Mouse (Mus musculus): ENCODE results near the gene Pidd1. TPM values are rescaled to one million over a fixed set of nuclear protein-coding genes. Genes with fewer than 3 reads are reported as not detected.

Pidd1 gene
- 3.9 and 4.5 TPM in 2 replicates for polyA plus RNA-seq (2015; fragmentation: Nextera tagmentation; extraction: Ambion mirVana)

DNA sequence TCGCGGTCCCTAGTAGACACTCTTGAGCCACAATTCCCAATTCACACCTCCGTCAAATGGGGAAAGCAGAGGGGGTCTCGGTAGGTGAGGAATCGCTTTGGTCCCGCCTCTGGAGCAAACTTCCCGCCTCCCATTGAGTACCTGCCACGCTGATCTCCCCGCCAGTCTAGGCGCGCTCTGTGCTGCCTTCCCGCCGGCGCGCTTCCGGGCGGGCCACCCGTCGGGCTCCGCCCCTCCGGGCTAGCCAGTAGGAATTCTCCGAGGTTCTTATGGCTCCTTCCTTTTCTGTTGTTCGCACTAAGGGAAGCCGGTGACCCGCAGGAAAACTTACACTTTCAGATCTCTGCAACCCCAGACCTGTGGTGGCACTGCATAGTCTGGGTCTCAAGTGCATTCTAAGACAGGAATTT, at the start of gene Pidd1:
Gene Pidd1, minus strand, starts transcription at position 198 of the 410 bp plus-strand sequence.
- Histone ChIP-seq H3K9me3 (no peaks in the 10 kb centered on the region), H3K4me2 (peak within 1 kb of the TSS; percentile 75), H3K27me3 (no peaks in the 10 kb centered on the region), H3K36me3 (peaks cover 5% of the 10 kb centered on the region; the same call in 1 of the 2 replicates), H3K4me3 (peak within 1 kb of the TSS; percentile 36), H3K27ac (replicated peaks) (no peak within 1 kb of the TSS; the same call in 1 of the 2 replicates), H3K4me1 (replicated peaks) (peaks cover 32% of the 10 kb centered on the region), H3K9ac (peak within 1 kb of the TSS; percentile 39; the same call in 1 of the 2 replicates)
- ATAC-seq (ENCODE audit: low FRiP score, low read depth), result no peak
- WGBS, result 0% methylated on average over 25 of the region's 25 CpGs

GRCm38 (mm10) chr7:141492738-141493137, 48.9 kb upstream of the Pidd1 start:
- 93% methylated on average over 5 of the region's 5 CpGs for WGBS
- Histone ChIP-seq H3K9me3 (no peaks in the 10 kb centered on the region), H3K4me3 (no peak overlapping the region), H3K36me3 (peaks cover 6% of the 10 kb centered on the region; the same call in 1 of the 2 replicates), H3K4me1 (replicated peaks) (no peaks in the 10 kb centered on the region; the same call in 1 of the 2 replicates), H3K4me2 (no peak overlapping the region), H3K27ac (replicated peaks) (no peak overlapping the region), H3K27me3 (no peaks in the 10 kb centered on the region), H3K9ac (no peak overlapping the region)
- ATAC-seq (ENCODE audit: low FRiP score, low read depth), result no peak

- H3K27ac ChIP-seq (replicated peaks), result no peak overlapping the region
- H3K4me3 ChIP-seq, result no peak overlapping the region
- no peak for ATAC-seq (ENCODE audit: low FRiP score, low read depth)
- no peaks in the 10 kb centered on the region for H3K27me3 ChIP-seq
- peaks cover 12% of the 10 kb centered on the region for H3K4me1 ChIP-seq (replicated peaks)
- H3K36me3 ChIP-seq, result peaks cover 6% of the 10 kb centered on the region; the same call in 1 of the 2 replicates
- H3K9ac ChIP-seq, result no peak overlapping the region
- H3K9me3 ChIP-seq, result no peaks in the 10 kb centered on the region
- 93% methylated on average over 2 of the region's 2 CpGs for WGBS
- no peak overlapping the region for H3K4me2 ChIP-seq
Measured at GRCm38 (mm10) chr7:141491151-141491550, 47.3 kb upstream of the Pidd1 start.

- Histone ChIP-seq H3K9me3 (no peaks in the 10 kb centered on the region), H3K4me3 (no peak overlapping the region), H3K36me3 (no peaks in the 10 kb centered on the region), H3K27ac (replicated peaks) (no peak overlapping the region), H3K4me2 (no peak overlapping the region), H3K27me3 (no peaks in the 10 kb centered on the region), H3K4me1 (replicated peaks) (peaks cover 50% of the 10 kb centered on the region), H3K9ac (no peak overlapping the region; the same call in 1 of the 2 replicates)
- no peak for ATAC-seq (ENCODE audit: low FRiP score, low read depth)
- WGBS, result 65% methylated on average over 7 of the region's 7 CpGs
Measured at GRCm38 (mm10) chr7:141487141-141487540, 43.3 kb upstream of the Pidd1 start.

GRCm38 (mm10) chr7:141486239-141486638, 42.4 kb upstream of the Pidd1 start:
- Histone ChIP-seq H3K9ac (no peak overlapping the region), H3K4me3 (no peak overlapping the region), H3K27me3 (no peaks in the 10 kb centered on the region), H3K4me2 (no peak overlapping the region), H3K9me3 (no peaks in the 10 kb centered on the region), H3K36me3 (no peaks in the 10 kb centered on the region), H3K27ac (replicated peaks) (no peak overlapping the region), H3K4me1 (replicated peaks) (peaks cover 59% of the 10 kb centered on the region)
- 78% methylated on average over 1 of the region's 1 CpGs for WGBS
- no peak for ATAC-seq (ENCODE audit: low FRiP score, low read depth)

DNA sequence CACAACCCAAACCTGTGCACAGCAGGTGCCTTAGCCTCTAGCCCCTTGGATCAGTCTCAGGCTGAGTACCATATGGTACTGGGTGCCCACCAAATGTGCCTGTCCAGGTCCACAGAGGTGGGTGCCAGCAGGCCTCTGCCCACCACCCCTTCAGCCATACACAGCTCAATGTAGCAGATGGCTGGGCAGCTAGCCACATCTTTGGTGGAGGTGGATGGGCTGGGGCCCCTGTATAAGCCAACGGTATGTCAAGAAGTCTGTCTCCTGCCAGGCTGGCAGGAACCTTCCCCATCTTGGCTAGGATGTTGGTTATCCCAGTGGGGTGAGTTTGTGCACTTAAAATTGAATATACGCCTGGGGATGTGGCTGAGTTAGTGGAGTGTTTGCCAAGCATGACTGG, 41.8 kb upstream of the Pidd1 start:
- H3K9ac ChIP-seq, result no peak overlapping the region

DNA sequence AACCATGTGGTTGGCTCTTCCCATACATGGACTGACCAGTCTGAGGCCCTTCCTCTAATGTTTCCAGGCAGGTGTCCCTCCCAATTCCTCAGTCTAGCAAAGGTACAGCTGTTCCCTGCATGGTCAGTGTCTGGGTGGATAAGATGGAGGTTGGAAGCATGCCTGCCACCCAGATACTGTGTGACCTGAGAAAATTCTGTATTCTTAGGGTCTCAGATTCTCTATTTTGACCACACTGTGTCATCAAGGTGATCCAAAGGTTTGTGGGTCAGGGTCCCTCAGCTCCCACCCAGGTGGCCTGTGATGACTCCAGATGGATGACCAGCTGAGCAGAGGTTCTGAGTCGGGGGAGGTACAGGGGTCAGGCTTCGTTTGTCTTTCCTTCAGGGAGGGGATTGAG, 41.4 kb upstream of the Pidd1 start:
- no peaks in the 10 kb centered on the region for H3K9me3 ChIP-seq
- no peak overlapping the region for H3K9ac ChIP-seq
- H3K4me2 ChIP-seq, result no peak overlapping the region
- H3K4me1 ChIP-seq (replicated peaks), result peaks cover 68% of the 10 kb centered on the region
- H3K4me3 ChIP-seq, result no peak overlapping the region
- H3K27me3 ChIP-seq, result no peaks in the 10 kb centered on the region
- no peak for ATAC-seq (ENCODE audit: low FRiP score, low read depth)
- H3K36me3 ChIP-seq, result no peaks in the 10 kb centered on the region
- 82% methylated on average over 2 of the region's 2 CpGs for WGBS
- no peak overlapping the region for H3K27ac ChIP-seq (replicated peaks)

More for the DNA sequence above, 41.8 kb upstream of the Pidd1 start:
- Histone ChIP-seq H3K36me3 (no peaks in the 10 kb centered on the region), H3K4me3 (no peak overlapping the region), H3K27ac (replicated peaks) (no peak overlapping the region), H3K4me2 (no peak overlapping the region), H3K4me1 (replicated peaks) (peaks cover 65% of the 10 kb centered on the region), H3K9me3 (no peaks in the 10 kb centered on the region), H3K27me3 (no peaks in the 10 kb centered on the region)
- 83% methylated on average over 2 of the region's 2 CpGs for WGBS
- ATAC-seq (ENCODE audit: low FRiP score, low read depth), result no peak

- Histone ChIP-seq H3K36me3 (no peaks in the 10 kb centered on the region), H3K9ac (no peak overlapping the region), H3K27me3 (no peaks in the 10 kb centered on the region), H3K27ac (replicated peaks) (no peak overlapping the region), H3K4me1 (replicated peaks) (peaks cover 68% of the 10 kb centered on the region), H3K4me3 (no peak overlapping the region), H3K9me3 (no peaks in the 10 kb centered on the region), H3K4me2 (peak overlapping the region; percentile 93)
- no peak for ATAC-seq (ENCODE audit: low FRiP score, low read depth)
- WGBS, result 63% methylated on average over 5 of the region's 5 CpGs
Measured at GRCm38 (mm10) chr7:141484186-141485120, 40.6 kb upstream of the Pidd1 start.

DNA sequence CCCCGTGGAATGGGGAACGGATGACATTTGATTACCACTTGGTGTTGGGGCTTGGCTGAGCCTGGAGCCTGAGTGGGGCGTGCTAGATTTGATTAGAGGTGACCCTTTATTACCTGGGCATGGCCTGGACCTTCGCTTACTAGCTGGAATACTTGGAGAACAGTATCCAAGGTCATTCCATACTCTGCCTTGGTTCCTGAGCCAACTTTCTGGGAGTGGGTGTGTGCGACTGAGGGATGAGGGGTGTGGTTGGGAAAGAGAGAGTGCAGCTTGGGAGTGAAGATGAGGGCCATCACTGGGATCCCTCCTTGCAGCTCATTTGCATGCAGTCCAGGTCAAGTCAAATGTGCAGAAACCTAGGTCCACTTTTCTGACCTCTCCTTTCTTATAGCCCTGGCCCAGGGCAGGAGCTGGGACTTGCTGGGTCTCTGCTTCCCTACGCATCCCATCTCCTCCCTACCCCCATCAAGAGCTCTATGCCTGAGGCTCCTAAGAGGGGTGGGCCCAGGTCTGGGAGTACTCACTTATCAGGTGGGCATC, 39.4 kb upstream of the Pidd1 start:
- WGBS, result 81% methylated on average over 6 of the region's 6 CpGs
- no peak overlapping the region for H3K27ac ChIP-seq (replicated peaks)
- peaks cover 68% of the 10 kb centered on the region for H3K4me1 ChIP-seq (replicated peaks)
- H3K4me2 ChIP-seq, result peak overlapping the region; percentile 93
- ATAC-seq (ENCODE audit: low FRiP score, low read depth), result no peak; the same call in 1 of the 2 replicates
- no peaks in the 10 kb centered on the region for H3K36me3 ChIP-seq
- H3K9ac ChIP-seq, result no peak overlapping the region
- no peaks in the 10 kb centered on the region for H3K27me3 ChIP-seq
- H3K9me3 ChIP-seq, result no peaks in the 10 kb centered on the region
- H3K4me3 ChIP-seq, result peak overlapping the region; percentile 75

- Histone ChIP-seq H3K4me3 (peak overlapping the region; percentile 75), H3K9ac (peak overlapping the region; percentile 71), H3K27me3 (no peaks in the 10 kb centered on the region), H3K4me1 (replicated peaks) (peaks cover 68% of the 10 kb centered on the region), H3K9me3 (no peaks in the 10 kb centered on the region), H3K4me2 (peak overlapping the region; percentile 93), H3K36me3 (no peaks in the 10 kb centered on the region), H3K27ac (replicated peaks) (peak overlapping the region; percentile 82)
- ATAC-seq (ENCODE audit: low FRiP score, low read depth), result peak; percentile 20; the same call in 1 of the 2 replicates
- WGBS, result 4% methylated on average over 11 of the region's 11 CpGs
Measured at GRCm38 (mm10) chr7:141482531-141483024, 38.8 kb upstream of the Pidd1 start.

- peak overlapping the region; percentile 71 for H3K9ac ChIP-seq
- under 1% methylated on average over 81 of the region's 81 CpGs for WGBS
- H3K27ac ChIP-seq (replicated peaks), result peak overlapping the region; percentile 82
- H3K4me1 ChIP-seq (replicated peaks), result peaks cover 61% of the 10 kb centered on the region
- no peaks in the 10 kb centered on the region for H3K9me3 ChIP-seq
- no peaks in the 10 kb centered on the region for H3K36me3 ChIP-seq
- peak; percentile 63 for ATAC-seq (ENCODE audit: low FRiP score, low read depth)
- peak overlapping the region; percentile 75 for H3K4me3 ChIP-seq
- peak overlapping the region; percentile 93 for H3K4me2 ChIP-seq
- H3K27me3 ChIP-seq, result no peaks in the 10 kb centered on the region
Measured at GRCm38 (mm10) chr7:141481498-141482401, 37.9 kb upstream of the Pidd1 start.

All from hindbrain, embryonic 15.5 days (tissue).